Mouse (Mus musculus) embryonic fibroblast, embryonic 13.5 days (primary cell): ENCODE measurements around the gene Mb.

ENCODE experiments used
- CTCF ChIP-seq: IDR thresholded peaks from 2 replicates; pipeline ENCODE4 v1.5.1; 2011; ENCODE audit warnings: mild to moderate bottlenecking, control low read depth, low read length, moderate library complexity, borderline replicate concordance; ENCODE audit not compliant: insufficient read depth
- POLR2A ChIP-seq: IDR thresholded peaks from 2 replicates; pipeline ENCODE4 v1.6.1; 2011; ENCODE audit warnings: low read depth, mild to moderate bottlenecking, control low read depth, low read length, moderate library complexity

- no peak for TF ChIP-seq CTCF
- no peak for TF ChIP-seq POLR2A
These were observed 32.6 kb downstream of the Mb start for GRCm38 (mm10) chr15:77017897-77018296.
